Mouse (Mus musculus): ENCODE data around the gene Ugt2a1. TPM values are rescaled to one million over a fixed set of nuclear protein-coding genes. Genes with fewer than 3 reads are reported as not detected.

The Ugt2a1 gene
- polyA plus RNA-seq, 2 experiments from 2014 or later, result not detected

Other genes starting within 250 kb of the Ugt2a1 start
- not detected for gene Ugt2b37, start 236.1 kb downstream of the Ugt2a1 start, polyA plus RNA-seq (2017; shearing (Covaris generic))
- gene Ugt2a3, start 153.7 kb downstream of the Ugt2a1 start, polyA plus RNA-seq (2017; shearing (Covaris generic)), result not detected
- not detected for gene Ugt2b38, start 66.7 kb downstream of the Ugt2a1 start, polyA plus RNA-seq (2017; shearing (Covaris generic))
- not detected for gene Ugt2a2, start 8.6 kb downstream of the Ugt2a1 start, polyA plus RNA-seq (2017; shearing (Covaris generic))
- gene Gm43638, start 4.1 kb downstream of the Ugt2a1 start, polyA plus RNA-seq (2017; shearing (Covaris generic)), result not detected
- gene Sult1b1, start 47.3 kb upstream of the Ugt2a1 start, polyA plus RNA-seq (2017; shearing (Covaris generic)), result not detected
- gene Sult1d1, start 78.2 kb upstream of the Ugt2a1 start, polyA plus RNA-seq (2017; shearing (Covaris generic)), result under 1 TPM in 1 of 2 experiments, not detected in 1; 0.13 TPM
- gene Sult1e1, start 100.7 kb upstream of the Ugt2a1 start, polyA plus RNA-seq (2017; shearing (Covaris generic)), result not detected
- not detected for gene Csn1s1, start 175.3 kb upstream of the Ugt2a1 start, polyA plus RNA-seq (2017; shearing (Covaris generic))
- not detected for gene Csn2, start 208.8 kb upstream of the Ugt2a1 start, polyA plus RNA-seq (2017; shearing (Covaris generic))